Mouse (Mus musculus) CH12.LX (cell line): Measurements from ENCODE around the gene Kcnd3. TPM values are rescaled to one million over a fixed set of nuclear protein-coding genes. Genes with fewer than 3 reads are reported as not detected.

Source experiments
- DNase-seq: peaks from one replicate; pipeline ENCODE4 v3.0.0-alpha.2; 2013; ENCODE audit errors: extremely low read depth
- H3K27ac ChIP-seq: 2 replicates; pipeline ENCODE4 v1.5.1; 2012; ENCODE audit warnings: low read depth, mild to moderate bottlenecking, control low read depth, moderate library complexity; ENCODE audit not compliant: insufficient read depth
- H3K27me3 ChIP-seq: replicated peaks from 2 replicates; pipeline ENCODE3; 2012; ENCODE audit warnings: inconsistent platforms
- H3K36me3 ChIP-seq, 2 experiments: replicated peaks in 1 of 2; 2 replicates each; pipeline versions ENCODE3 to v1.6.1; 2012; ENCODE audit warnings: inconsistent platforms in 1 of 2, low read length in 1 of 2, mild to moderate bottlenecking in 1 of 2, mixed read lengths in 1 of 2, moderate library complexity in 1 of 2; ENCODE audit not compliant: control insufficient read depth in 1 of 2, insufficient read depth in 1 of 2
- H3K4me1 ChIP-seq, 2 experiments: 2 replicates each; pipeline ENCODE4 v1.6.1; 2012; ENCODE audit warnings: inconsistent platforms in 1 of 2, moderate library complexity in 1 of 2; ENCODE audit not compliant: insufficient read depth in 2 of 2, control insufficient read depth in 1 of 2
- H3K4me2 ChIP-seq: 2 replicates; pipeline ENCODE4 v1.6.1; 2012; ENCODE audit warnings: low read depth, mild to moderate bottlenecking, control low read depth; ENCODE audit not compliant: poor library complexity, insufficient read depth, severe bottlenecking
- H3K4me3 ChIP-seq, 3 experiments: fragments of 150-350 bp in 1 of 3; sonication (generic) in 1 of 3; replicated peaks in 1 of 3; 2 replicates each; pipeline versions ENCODE3 to v1.5.1; 2011 to 2012; ENCODE audit warnings: low read depth in 2 of 3, low read length in 2 of 3, mild to moderate bottlenecking in 2 of 3, moderate library complexity in 2 of 3, control low read depth in 1 of 3, improper control_type of control experiment in 1 of 3, inconsistent platforms in 1 of 3, mixed read lengths in 1 of 3; ENCODE audit not compliant: poor library complexity in 1 of 3
- H3K79me2 ChIP-seq: replicated peaks from 2 replicates; pipeline ENCODE4 v1.6.1; 2012; ENCODE audit warnings: mild to moderate bottlenecking, moderate library complexity; ENCODE audit not compliant: control insufficient read depth, poor library complexity, insufficient read depth, severe bottlenecking; ENCODE audit errors: extremely low read depth
- H3K9ac ChIP-seq: 2 replicates; pipeline ENCODE4 v1.6.1; 2012; ENCODE audit warnings: low read depth, mild to moderate bottlenecking, control low read depth, moderate library complexity; ENCODE audit not compliant: insufficient read depth
- H3K9me3 ChIP-seq: replicated peaks from 2 replicates; pipeline ENCODE3; 2012; ENCODE audit warnings: low read length, inconsistent platforms, mixed read lengths
- BHLHE40 ChIP-seq: IDR thresholded peaks from 2 replicates; pipeline ENCODE4 v1.6.1; 2011; ENCODE audit warnings: mild to moderate bottlenecking, low read depth, low read length, improper control_type of control experiment
- CHD1 ChIP-seq: IDR thresholded peaks from 2 replicates; pipeline ENCODE4 v1.6.1; 2012; ENCODE audit warnings: low read depth, low read length, improper control_type of control experiment, inconsistent platforms
- CHD2 ChIP-seq: IDR thresholded peaks from 2 replicates; pipeline ENCODE4 v1.6.1; 2011; ENCODE audit warnings: low read length, improper control_type of control experiment
- CTCF ChIP-seq, 2 experiments: IDR thresholded peaks in 1 of 2; conservative IDR thresholded peaks in 1 of 2; 2 replicates each; pipeline ENCODE4 v1.5.1; 2011 to 2012; ENCODE audit warnings: low read depth in 2 of 2, low read length in 2 of 2, improper control_type of control experiment in 1 of 2, inconsistent platforms in 1 of 2, mild to moderate bottlenecking in 1 of 2, moderate library complexity in 1 of 2
- E2F4 ChIP-seq: IDR thresholded peaks from 2 replicates; pipeline ENCODE4 v1.6.1; 2011; ENCODE audit warnings: low read depth, low read length, improper control_type of control experiment; ENCODE audit not compliant: insufficient replicate concordance
- HCFC1 ChIP-seq: IDR thresholded peaks from 2 replicates; pipeline ENCODE4 v1.6.1; 2012; ENCODE audit warnings: low read depth, mild to moderate bottlenecking, inconsistent platforms, low read length, improper control_type of control experiment
- JUN ChIP-seq: IDR thresholded peaks from 2 replicates; pipeline ENCODE4 v1.6.1; 2011; ENCODE audit warnings: low read depth, mild to moderate bottlenecking, low read length, improper control_type of control experiment, moderate library complexity; ENCODE audit not compliant: insufficient read depth
- MAFK ChIP-seq: IDR thresholded peaks from 2 replicates; pipeline ENCODE4 v1.6.1; 2011; ENCODE audit warnings: low read length, improper control_type of control experiment; ENCODE audit not compliant: insufficient replicate concordance
- MAX ChIP-seq: IDR thresholded peaks from 2 replicates; pipeline ENCODE4 v1.6.1; 2011; ENCODE audit warnings: low read length, improper control_type of control experiment
- NRF1 ChIP-seq: IDR thresholded peaks from 2 replicates; pipeline ENCODE4 v1.6.1; 2014; ENCODE audit warnings: low read depth, mild to moderate bottlenecking, inconsistent platforms, low read length, improper control_type of control experiment, moderate library complexity
- UBTF ChIP-seq: IDR thresholded peaks from 2 replicates; pipeline ENCODE4 v1.6.1; 2012; ENCODE audit warnings: low read depth, mild to moderate bottlenecking, inconsistent platforms, low read length, improper control_type of control experiment, moderate library complexity
- USF1 ChIP-seq: IDR thresholded peaks from 2 replicates; pipeline ENCODE4 v1.6.1; 2014; ENCODE audit warnings: low read depth, mild to moderate bottlenecking, inconsistent platforms, low read length, improper control_type of control experiment
- ZMIZ1 ChIP-seq: IDR thresholded peaks from 2 replicates; pipeline ENCODE4 v1.6.1; 2012; ENCODE audit warnings: low read depth, mild to moderate bottlenecking, inconsistent platforms, low read length, improper control_type of control experiment
- ZNF384 ChIP-seq: IDR thresholded peaks from 2 replicates; pipeline ENCODE4 v1.6.1; 2012; ENCODE audit warnings: low read depth, low read length, improper control_type of control experiment, inconsistent platforms
- dilution Hi-C: fragments of 300-500 bp; cut with MboI; formaldehyde crosslinking; loops from 2 replicates; pipeline ENCODE4 v1.14.3; 2020; ENCODE audit warnings: low sequenced_read_pairs; ENCODE audit not compliant: extremely low pct_unique_long_range_greater_than_20kb, extremely low pct_ligation_motif_present
- in situ Hi-C: fragments of 300-500 bp; cut with MboI; formaldehyde crosslinking; loops from 3 replicates; pipeline ENCODE4 v1.14.3; 2019; ENCODE audit warnings: low sequenced_read_pairs, low pct_ligation_motif_present, low pct_unique_long_range_greater_than_20kb, mixed read lengths
- polyA plus RNA-seq: library from polyadenylated mRNA; unstranded; fragments of >175 nt; gene quantifications from 2 replicates; pipeline ENCODE4 v1.2.1, GENCODE M21; 2012; ENCODE audit warnings: low read depth; ENCODE audit not compliant: insufficient read length
- total RNA-seq, 2 experiments: library from RNA; depleted of rRNA; stranded (reverse); fragments of 300-350 nt in 1 of 2; fragments of >200 nt in 1 of 2; gene quantifications; 2 replicates each; pipeline ENCODE4 v1.2.3; 2012 to 2014

The Kcnd3 gene
- total and polyA plus RNA-seq, 3 experiments: not detected

DNA sequence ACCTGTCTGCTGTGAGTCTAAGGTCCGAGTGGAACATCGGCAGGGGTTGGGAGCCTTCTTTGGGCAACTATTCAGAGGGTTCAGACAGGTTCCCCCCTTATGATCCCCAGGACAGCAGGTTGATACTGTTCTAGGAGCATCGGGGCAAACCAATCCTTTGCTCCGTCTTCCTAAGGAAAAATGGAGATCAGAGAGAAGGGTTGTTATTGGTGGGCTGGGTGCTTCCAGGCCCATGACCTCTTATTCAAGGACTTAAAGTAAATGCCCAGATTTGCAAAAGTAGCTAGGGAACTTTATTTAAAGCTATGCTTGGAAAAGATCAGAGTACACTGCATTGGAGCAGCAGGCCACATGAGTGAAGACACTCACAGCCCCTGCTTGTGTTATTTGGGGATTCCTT is 69.5 kb downstream of the Kcnd3 start:
- Histone ChIP-seq H3K27ac (no peak overlapping the region), H3K9me3 (no peaks in the 10 kb centered on the region), H3K9ac (no peak overlapping the region), H3K4me1 (no peaks in the 10 kb centered on the region), H3K27me3 (peaks cover 85% of the 10 kb centered on the region), H3K79me2 (no peaks in the 10 kb centered on the region), H3K36me3 (no peaks in the 10 kb centered on the region), H3K4me2 (no peak overlapping the region), H3K4me3 (no peak overlapping the region)
- no peak for TF ChIP-seq MAX
- dilution Hi-C loops (no loop called here), in situ Hi-C loops (no loop called here)
- DNase-seq: no peak

DNA sequence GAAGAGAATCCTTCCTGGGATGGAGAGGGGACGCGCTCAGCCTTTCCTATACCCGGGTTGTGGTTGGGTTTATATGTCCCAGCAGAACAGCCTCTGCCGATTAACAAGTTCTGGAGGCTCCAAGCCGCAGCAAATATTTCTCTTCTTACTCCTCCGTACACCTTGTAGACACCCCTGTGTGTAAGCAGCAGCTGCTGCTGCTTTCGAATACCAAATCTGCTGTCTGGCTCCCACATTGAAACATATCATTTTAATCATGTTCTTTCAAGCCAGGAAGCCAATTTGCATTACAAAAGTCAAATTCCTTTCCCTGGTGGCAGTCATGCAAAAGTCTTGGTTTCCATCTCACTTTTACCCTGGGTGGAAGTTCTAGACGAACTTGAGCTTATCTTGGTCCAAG is 76.7 kb downstream of the Kcnd3 start:
- Histone ChIP-seq H3K27ac (no peak overlapping the region), H3K4me3 (no peak overlapping the region), H3K27me3 (peaks cover 85% of the 10 kb centered on the region), H3K79me2 (no peaks in the 10 kb centered on the region)
- in situ Hi-C loops: no loop called here
- TF ChIP-seq ZMIZ1 (no peak), USF1 (no peak), BHLHE40 (no peak), CTCF (conservative IDR thresholded peaks at IDR 0.05 in 1 of 2, IDR thresholded peaks at IDR 0.05 in 1 of 2; ENCODE audit: low read depth in 2 of 2, low read length in 2 of 2) (no peak), MAFK (no peak), CHD2 (no peak), JUN (no peak), E2F4 (no peak), CHD1 (no peak), NRF1 (no peak)
- TF ChIP-seq, all 38 proteins: peak for 0
- H3K36me3 ChIP-seq: no peaks in the 10 kb centered on the region
- dilution Hi-C loops: no loop called here
- no peak for DNase-seq
- H3K9me3 ChIP-seq: no peaks in the 10 kb centered on the region
- no peak overlapping the region for H3K4me2 ChIP-seq
- no peaks in the 10 kb centered on the region for H3K4me1 ChIP-seq
- H3K9ac ChIP-seq: no peak overlapping the region

DNA sequence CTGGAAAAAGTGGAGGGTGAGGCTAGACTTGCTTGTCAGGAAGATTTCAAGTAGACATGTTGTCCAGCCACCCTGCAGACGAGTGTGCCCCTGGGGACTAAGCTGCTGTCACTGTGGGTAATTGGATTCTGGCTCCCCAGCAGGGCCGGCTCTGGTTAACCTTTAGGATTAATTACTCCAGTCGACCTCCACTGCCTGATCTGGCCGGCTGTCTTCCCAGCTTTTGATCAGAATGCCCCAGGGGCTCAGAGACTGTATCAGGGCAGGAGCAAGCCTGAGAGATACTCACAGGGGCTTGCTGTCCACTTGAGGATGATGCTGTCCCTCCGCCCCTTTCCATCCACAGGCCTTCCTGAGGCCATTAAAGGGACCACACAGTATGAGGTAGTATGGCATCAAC is 77.6 kb downstream of the Kcnd3 start:
- Histone ChIP-seq H3K36me3 (no peaks in the 10 kb centered on the region), H3K4me3 (no peak overlapping the region), H3K4me2 (no peak overlapping the region), H3K27me3 (peaks cover 84% of the 10 kb centered on the region), H3K9ac (no peak overlapping the region), H3K27ac (no peak overlapping the region), H3K79me2 (no peaks in the 10 kb centered on the region), H3K4me1 (no peaks in the 10 kb centered on the region), H3K9me3 (no peaks in the 10 kb centered on the region)
- DNase-seq: no peak
- dilution Hi-C loops (no loop called here), in situ Hi-C loops (no loop called here)
- TF ChIP-seq HCFC1 (no peak), ZNF384 (no peak), UBTF (no peak)
